28 mouse cellular contexts compared by ENCODE assay signal in the genomic region with DNA sequence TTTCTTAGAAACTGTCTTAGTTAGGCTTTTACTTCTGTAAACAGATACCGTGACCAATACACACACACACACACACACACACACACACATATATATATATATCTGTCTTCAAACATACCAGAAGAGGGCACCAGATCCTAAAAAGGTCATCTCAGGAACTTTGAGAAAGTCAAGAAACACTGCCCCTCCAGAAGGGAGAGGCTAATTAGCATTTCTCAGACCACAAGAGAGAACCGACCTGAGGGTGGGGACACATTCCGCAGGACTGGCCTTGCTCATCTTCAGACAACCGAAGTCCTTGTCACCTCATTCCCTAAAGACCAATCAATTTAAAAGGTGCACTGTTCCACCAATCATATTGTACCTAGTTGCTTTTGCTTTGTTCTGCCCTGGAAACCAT. TPM values are rescaled to one million over a fixed set of nuclear protein-coding genes. Genes with fewer than 3 reads are reported as not detected.
A peak's percentile ranks its signal among the peaks of the same experiment; 100 is the strongest.
DNase-seq lines count a peak whose midpoint lies in the region; TF ChIP-seq lines count a peak whose summit lies in the region.
"Had no signal": no experiment of that assay in that cellular context is flagged by ENCODE, and none has a peak within 500 bp of the region (broad histone marks: within the 10 kb centered on the region; RNA-seq: fewer than 3 reads in every experiment).

No protein-coding gene starts in this region.

- no peaks in the 10 kb centered on the region for H3K36me3 ChIP-seq in heart, embryonic 10.5 days
- H3K36me3 ChIP-seq in ES-Bruce4 (ENCODE audit: control insufficient read depth, insufficient read depth, low read length, poor library complexity, severe bottlenecking): no peaks in the 10 kb centered on the region
- H3K36me3 ChIP-seq: embryonic facial prominence, embryonic 13.5 days; forebrain, embryonic 10.5 days; heart, embryonic 12.5 days; kidney, embryonic 15.5 days; limb, embryonic 12.5 days; liver, embryonic 15.5 days; midbrain, embryonic 12.5 days; neural tube, embryonic 13.5 days had no signal

- no peak overlapping the region for H3K4me3 ChIP-seq in heart, embryonic 10.5 days
- H3K4me3 ChIP-seq in ES-Bruce4 (ENCODE audit: low read depth, low read length): no peak overlapping the region
- H3K4me3 ChIP-seq: embryonic facial prominence, embryonic 13.5 days; forebrain, embryonic 10.5 days; gastrocnemius, adult 2 months; heart, embryonic 12.5 days; kidney, embryonic 15.5 days; limb, embryonic 12.5 days; liver, embryonic 15.5 days; megakaryocyte, embryonic 14.5 days; midbrain, embryonic 12.5 days; myocyte; neural tube, embryonic 13.5 days had no signal

- DNase-seq in heart, embryonic 10.5 days (ENCODE audit: low spot score): peak; percentile 13
- no peak for DNase-seq in heart, postnatal 4 days
- peak; percentile 68 for DNase-seq in WW6 (ENCODE audit: low read depth, low spot score)
- no peak for DNase-seq in left cerebral cortex, adult 11 months (ENCODE audit: low spot score)
- DNase-seq in Muller cell, postnatal 12 days (ENCODE audit: inconsistent ontology term): no peak
- DNase-seq in layer of hippocampus, postnatal 14 days (ENCODE audit: low spot score in 2 of 2): no peak
- DNase-seq: adrenal gland, postnatal 25 days; cerebellum, adult 18-20 months; cerebellum, postnatal 10 days; gastrocnemius, adult 2 months; gastrocnemius, postnatal 36 days; heart, adult 18-20 months; kidney, adult 11 months; kidney, postnatal 36 days; lung, postnatal 4 days; thymus, postnatal 14 days had no signal

- peaks cover 3% of the 10 kb centered on the region; the same call in 1 of the 2 replicates for H3K4me1 ChIP-seq in heart, embryonic 10.5 days
- no peaks in the 10 kb centered on the region for H3K4me1 ChIP-seq in ES-Bruce4 (ENCODE audit: control insufficient read depth, insufficient read depth, low read length)
- H3K4me1 ChIP-seq: embryonic facial prominence, embryonic 13.5 days; forebrain, embryonic 10.5 days; kidney, embryonic 15.5 days; limb, embryonic 12.5 days; liver, embryonic 15.5 days; midbrain, embryonic 12.5 days; neural tube, embryonic 13.5 days had no signal

- H3K9ac ChIP-seq in ES-Bruce4 (ENCODE audit: low read depth, poor library complexity, severe bottlenecking): no peak overlapping the region
- H3K9ac ChIP-seq: embryonic facial prominence, embryonic 13.5 days; heart, embryonic 12.5 days; hindbrain, embryonic 14.5 days; kidney, embryonic 15.5 days; limb, embryonic 12.5 days; liver, embryonic 15.5 days; midbrain, embryonic 12.5 days; neural tube, embryonic 13.5 days had no signal

- no peak for TF ChIP-seq POLR2A in ES-Bruce4 (IDR thresholded peaks at IDR 0.05; ENCODE audit: insufficient read depth, low read length)

- TF ChIP-seq CTCF in ES-Bruce4 (IDR thresholded peaks at IDR 0.05; ENCODE audit: low read depth, low read length): peak; percentile 34

- WGBS in heart, embryonic 10.5 days: 91% methylated on average over 4 of the region's 4 CpGs

- H3K27me3 ChIP-seq in heart, embryonic 10.5 days (ENCODE audit: insufficient read depth, poor library complexity, severe bottlenecking): no peaks in the 10 kb centered on the region
- no peaks in the 10 kb centered on the region for H3K27me3 ChIP-seq in ES-Bruce4 (ENCODE audit: control insufficient read depth, insufficient read depth, low read length, poor library complexity, severe bottlenecking)
- H3K27me3 ChIP-seq: kidney, embryonic 15.5 days; limb, embryonic 12.5 days; liver, embryonic 15.5 days; midbrain, embryonic 12.5 days; neural tube, embryonic 13.5 days had no signal

- H3K27ac ChIP-seq in heart, embryonic 10.5 days: no peak overlapping the region
- peak overlapping the region; percentile 68 for H3K27ac ChIP-seq in ES-Bruce4 (ENCODE audit: insufficient read depth, low read length)
- H3K27ac ChIP-seq: embryonic facial prominence, embryonic 13.5 days; forebrain, embryonic 10.5 days; gastrocnemius, adult 2 months; hindbrain, embryonic 14.5 days; kidney, embryonic 15.5 days; limb, embryonic 12.5 days; liver, embryonic 15.5 days; midbrain, embryonic 12.5 days; neural tube, embryonic 13.5 days had no signal

- TF ChIP-seq EP300 in ES-Bruce4 (IDR thresholded peaks at IDR 0.05; ENCODE audit: insufficient read depth, low read depth, low read length): peak; percentile 69

- no peaks in the 10 kb centered on the region for H3K9me3 ChIP-seq in heart, embryonic 10.5 days
- H3K9me3 ChIP-seq in ES-Bruce4 (replicated peaks; ENCODE audit: control insufficient read depth, insufficient read depth, low read length, poor library complexity, severe bottlenecking): no peaks in the 10 kb centered on the region
- H3K9me3 ChIP-seq: embryonic facial prominence, embryonic 13.5 days; forebrain, embryonic 10.5 days; kidney, embryonic 15.5 days; limb, embryonic 12.5 days; liver, embryonic 15.5 days; midbrain, embryonic 12.5 days; neural tube, embryonic 13.5 days had no signal

RNA-seq across cellular contexts. Expression of gene Tyro3, which starts 46.0 kb away (rescaled TPM):
- 8.9 and 11.6 TPM in 2 replicates for polyA plus RNA-seq in heart, embryonic 10.5 days (2016; fragmentation: Nextera tagmentation; extraction: Ambion mirVana)
- 1 to 10 TPM; 9.5 to 9.7 TPM for total RNA-seq in heart, postnatal 4 days (2021)
- polyA plus RNA-seq in ES-Bruce4 (2011; ENCODE audit: insufficient read depth, insufficient read length, low read depth, missing spikeins): 38.4 and 45.2 TPM in 2 replicates
- 10 to 100 TPM; 61.3 to 62.1 TPM for total RNA-seq in layer of hippocampus, postnatal 14 days (2021)

RNA-seq across cellular contexts. Expression of gene Mga, which starts 53.5 kb away (rescaled TPM):
- polyA plus RNA-seq in heart, embryonic 10.5 days (2016; fragmentation: Nextera tagmentation; extraction: Ambion mirVana): 24.2 and 24.6 TPM in 2 replicates
- 10 to 100 TPM; 51.6 to 57.6 TPM for total RNA-seq in heart, postnatal 4 days (2021)
- 137 and 147 TPM in 2 replicates for polyA plus RNA-seq in ES-Bruce4 (2011; ENCODE audit: insufficient read depth, insufficient read length, low read depth, missing spikeins)
- 10 to 100 TPM; 61.0 to 61.7 TPM for total RNA-seq in layer of hippocampus, postnatal 14 days (2021)

RNA-seq across cellular contexts. Expression of gene Rpap1, which starts 56.2 kb away (rescaled TPM):
- polyA plus RNA-seq in heart, embryonic 10.5 days (2016; fragmentation: Nextera tagmentation; extraction: Ambion mirVana): 31.4 and 32.0 TPM in 2 replicates
- 10 to 100 TPM; 16.1 to 18.7 TPM for total RNA-seq in heart, postnatal 4 days (2021)
- polyA plus RNA-seq in ES-Bruce4 (2011; ENCODE audit: insufficient read depth, insufficient read length, low read depth, missing spikeins): 42.6 and 43.3 TPM in 2 replicates
- 10 to 100 TPM; 18.3 to 18.7 TPM for total RNA-seq in layer of hippocampus, postnatal 14 days (2021)

Comparison
In these comparisons a context has a peak if more than half of its experiments do, and no peak if none do; other contexts are left out.
1. DNase-seq: peak in heart, embryonic 10.5 days (single experiment) and WW6 (single experiment); none in heart, postnatal 4 days (single experiment), left cerebral cortex, adult 11 months (single experiment), Muller cell, postnatal 12 days (single experiment) and layer of hippocampus, postnatal 14 days (0 of 2).
2. RNA of gene Tyro3, which starts 46.0 kb away (total RNA-seq): 61.3 to 62.1 TPM in layer of hippocampus, postnatal 14 days; 9.5 to 9.7 TPM in heart, postnatal 4 days; every median in the first group is over 4 times any median in the second.